Mouse (Mus musculus) left cerebral cortex, postnatal 10 days (tissue): ENCODE measurements around the gene Psmb11. TPM values are rescaled to one million over a fixed set of nuclear protein-coding genes. Genes with fewer than 3 reads are reported as not detected.

Source experiments
- DNase-seq, 2 experiments: peaks; one replicate each; pipeline ENCODE4 v3.0.0; 2021 to 2022; ENCODE audit warnings: low spot score in 2 of 2, mixed read lengths in 1 of 2; ENCODE audit errors: extremely low spot score in 1 of 2
- intact Hi-C: fragments of 180-260 bp; cut with DNase I; formaldehyde crosslinking; loops from one replicate; pipeline ENCODE4 v1.15.1; 2025
- total RNA-seq, 2 experiments: library from RNA; stranded (reverse); gene quantifications; 2 replicates each; pipeline ENCODE4 v1.2.3; 2021

The Psmb11 gene
- total RNA-seq, 2 experiments from 2014 or later, result not detected

DNA sequence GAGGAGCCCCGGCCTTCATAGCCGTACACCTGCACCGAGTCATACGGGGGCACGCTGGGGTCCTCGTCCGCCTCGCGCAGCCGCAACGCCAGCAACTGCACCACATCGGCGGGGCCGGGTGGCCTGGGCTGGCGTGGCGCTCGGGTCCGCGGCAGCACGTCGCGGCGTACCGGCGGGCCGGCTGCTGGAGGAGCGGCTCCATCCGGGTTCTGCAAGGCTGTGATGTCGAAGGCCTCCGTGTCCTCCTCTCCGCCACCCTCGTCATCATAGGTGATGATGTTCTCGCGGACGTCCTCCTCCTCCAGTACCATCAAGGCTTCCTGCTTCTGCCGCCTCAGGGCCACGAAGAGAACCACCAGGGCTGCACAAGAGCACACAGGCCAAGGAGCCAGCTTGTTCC lies 11.0 kb downstream of the Psmb11 start:
- intact Hi-C loops, result no loop called here

DNA sequence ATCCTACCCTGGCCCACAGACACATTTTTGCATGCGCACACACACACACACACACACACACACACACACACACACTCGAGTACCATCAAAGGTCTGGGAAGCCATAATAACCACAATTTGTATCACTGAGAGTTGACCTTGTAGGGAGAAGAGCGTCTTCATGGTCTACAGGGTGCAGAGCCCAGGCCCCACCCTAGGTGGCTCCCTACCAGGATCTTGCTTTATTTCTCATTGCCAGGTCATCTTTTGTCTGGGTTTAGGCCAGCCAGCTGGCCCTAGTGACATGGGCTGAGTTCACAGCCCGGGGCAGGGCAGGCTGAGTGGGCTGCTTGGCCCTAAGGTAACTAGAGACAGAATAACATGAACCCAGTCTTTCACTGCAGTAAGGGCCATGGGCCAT lies 12.9 kb downstream of the Psmb11 start:
- intact Hi-C loops, result no loop called here
- DNase-seq, result no peak

More for the DNA sequence above, 11.0 kb downstream of the Psmb11 start:
- no peak for DNase-seq

DNA sequence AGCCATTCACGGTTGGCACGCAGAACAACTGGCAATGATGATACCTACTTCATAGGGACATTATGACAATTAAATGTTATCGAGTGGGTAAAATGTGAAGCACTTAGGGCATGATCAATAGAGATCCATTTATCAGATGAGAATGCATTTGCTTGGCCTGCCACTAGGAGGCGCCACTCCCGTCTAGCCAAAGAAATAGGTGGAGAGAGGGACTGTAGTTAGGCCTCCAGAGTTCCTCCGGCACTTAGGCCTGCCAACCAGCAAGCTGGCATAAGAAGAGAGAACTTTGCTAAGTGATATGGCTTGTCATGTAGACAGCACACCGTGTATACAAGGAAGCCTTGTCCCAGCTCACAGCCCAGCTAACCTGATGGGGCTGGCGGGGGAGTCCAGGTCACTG lies 15.7 kb downstream of the Psmb11 start:
- peak in 1 of 2 experiments; percentile 57 for DNase-seq
- intact Hi-C loops, result no loop called here

DNA sequence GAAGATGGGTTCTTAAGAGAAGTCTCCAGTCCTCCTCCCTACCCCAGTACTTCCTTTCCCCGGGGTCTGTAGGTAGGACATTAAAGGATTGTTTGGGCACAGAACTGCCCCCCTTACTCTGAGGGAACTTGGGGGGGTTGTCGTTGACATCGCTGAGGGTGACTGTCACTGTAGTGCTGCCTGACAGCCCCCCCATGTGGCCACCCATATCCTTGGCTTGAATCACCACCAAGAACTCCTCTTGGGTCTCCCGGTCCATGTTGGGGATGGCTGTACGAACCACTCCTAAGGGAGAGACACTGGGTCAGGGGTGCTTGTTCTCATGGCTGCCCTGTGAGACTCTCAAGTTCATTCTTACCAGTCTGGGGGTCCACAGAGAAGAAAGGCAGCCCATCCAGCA lies 17.0 kb downstream of the Psmb11 start:
- DNase-seq, result peak in 1 of 2 experiments; percentile 55
- intact Hi-C loops, result no loop called here

DNA sequence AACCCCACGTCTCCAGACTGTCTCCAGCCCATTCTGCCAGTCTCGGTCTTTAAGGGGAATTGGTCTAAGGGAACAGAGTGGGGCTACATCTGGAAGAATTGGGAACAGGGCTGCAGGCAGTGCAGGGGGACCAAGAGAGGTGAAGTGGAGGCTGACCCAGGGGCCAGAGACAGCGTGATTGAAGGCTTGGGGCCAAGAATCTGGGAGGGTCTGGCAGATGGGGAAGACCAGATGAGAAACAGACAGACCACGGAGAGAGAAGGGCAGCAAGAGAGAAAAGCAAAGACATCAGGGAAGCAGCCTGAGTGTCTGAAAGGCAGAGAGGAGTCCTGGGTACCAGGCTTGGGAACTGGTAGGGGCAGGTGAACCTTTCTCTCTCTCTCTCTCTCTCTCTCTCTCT lies 18.9 kb downstream of the Psmb11 start:
- intact Hi-C loops, result loop anchor here (2.0 to 5.0 kb wide), 4 partner anchors 71 to 578 kb away; no protein-coding TSS in a partner anchor
- DNase-seq, result no peak

DNA sequence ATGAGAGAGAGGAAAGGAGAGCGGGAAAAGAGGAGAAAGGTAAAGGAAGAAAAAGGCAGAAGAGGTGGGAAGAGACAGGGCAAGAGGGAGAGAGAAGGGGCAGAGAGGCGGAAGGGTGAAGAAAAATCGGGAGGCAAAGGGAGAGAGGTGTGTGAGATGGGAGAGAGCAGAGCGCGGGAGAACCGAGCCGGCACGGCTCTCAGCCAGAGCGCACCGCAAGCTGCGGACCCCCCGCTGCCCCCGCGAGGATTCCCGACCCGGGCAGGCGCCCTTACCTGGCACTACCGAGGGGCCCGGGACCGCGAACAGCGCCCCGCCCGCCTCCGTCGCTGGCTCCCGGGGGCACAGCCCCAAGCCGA lies 19.7 kb downstream of the Psmb11 start, which contains the start of gene Gm17606:
Gm17606 (plus strand) TSS at position 7 of the 359 bp plus-strand sequence.
- intact Hi-C loops, result loop anchor here (2.0 to 5.0 kb wide), 4 partner anchors 72 to 579 kb away; no protein-coding TSS in a partner anchor
- no peak for DNase-seq

DNA sequence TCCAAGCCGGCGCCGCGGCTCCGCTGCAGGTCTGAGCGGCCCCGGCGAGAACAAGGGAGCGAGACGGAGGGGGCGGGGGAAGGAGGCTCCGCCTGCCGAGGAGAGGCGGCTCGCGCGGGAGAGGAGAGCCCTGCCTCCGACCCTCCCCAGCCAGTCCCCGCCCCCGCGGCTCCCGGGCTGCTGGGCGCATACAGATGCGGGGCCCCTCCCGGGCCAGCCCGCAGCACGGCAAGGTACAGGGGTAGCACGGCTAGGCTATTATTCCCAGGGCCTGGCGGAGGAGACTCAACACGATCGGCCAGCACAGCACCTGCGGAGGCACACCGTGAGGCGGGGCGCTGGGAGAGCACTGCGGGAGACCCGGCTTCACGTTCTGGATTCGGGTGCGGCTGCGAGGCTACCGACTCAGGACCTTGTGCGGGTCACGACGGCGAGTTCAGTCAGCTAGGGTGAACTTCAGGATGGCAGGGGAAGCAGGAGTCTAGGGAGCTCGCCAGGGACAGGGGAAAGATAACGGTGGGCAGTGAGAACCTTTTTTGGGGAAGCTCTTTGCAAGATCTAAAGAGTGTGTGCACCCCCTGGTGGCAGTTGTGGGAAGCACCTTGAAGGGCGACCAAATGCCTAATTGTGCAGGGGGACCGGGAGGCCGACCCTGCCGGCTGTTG lies 20.2 kb downstream of the Psmb11 start, which contains the start of gene Cdh24:
Cdh24 (minus strand) TSS at position 60 of the 665 bp plus-strand sequence.
- DNase-seq, result peak; percentile 84 to 94
- intact Hi-C loops, result loop anchor here (2.0 to 5.0 kb wide), 4 partner anchors 73 to 579 kb away; no protein-coding TSS in a partner anchor

DNA sequence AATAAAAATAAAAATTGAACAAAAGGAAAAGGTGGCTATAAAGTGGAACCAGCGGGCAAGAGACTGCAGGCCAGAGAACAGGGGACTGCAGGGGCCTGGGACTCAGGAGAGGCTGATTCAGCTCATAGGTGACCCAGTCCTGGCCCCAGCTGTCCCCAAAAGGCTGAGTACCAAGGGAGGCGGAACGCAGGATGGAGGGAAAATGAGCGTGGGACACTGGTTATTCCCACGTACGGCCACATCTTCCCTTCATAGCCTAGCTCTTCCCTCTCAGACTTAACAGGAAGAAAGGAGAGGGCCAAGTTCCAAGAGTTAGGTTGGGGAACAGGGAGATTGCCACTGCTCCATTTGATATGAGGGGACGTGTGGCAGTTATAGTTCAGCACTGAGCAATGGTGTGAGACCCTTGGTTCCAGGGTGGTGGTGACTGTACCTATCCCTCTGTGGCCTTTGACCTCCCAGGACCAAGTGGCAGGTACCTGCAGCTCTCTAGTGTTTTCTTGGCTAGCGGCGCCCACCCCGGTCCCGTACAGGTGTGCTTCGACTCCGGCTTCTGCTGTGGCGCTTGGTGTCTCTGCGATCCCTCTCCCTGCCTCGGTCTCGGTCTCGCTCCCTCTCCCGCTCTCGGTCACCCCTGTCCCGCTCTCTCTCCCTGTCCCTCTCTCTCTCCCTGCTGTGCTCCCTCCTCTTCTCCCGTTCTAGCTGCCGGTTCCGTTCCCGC lies 21.2 kb downstream of the Psmb11 start:
- intact Hi-C loops, result loop anchor here (5.0 kb wide), 2 partner anchors 115 to 580 kb away; no protein-coding TSS in a partner anchor

DNA sequence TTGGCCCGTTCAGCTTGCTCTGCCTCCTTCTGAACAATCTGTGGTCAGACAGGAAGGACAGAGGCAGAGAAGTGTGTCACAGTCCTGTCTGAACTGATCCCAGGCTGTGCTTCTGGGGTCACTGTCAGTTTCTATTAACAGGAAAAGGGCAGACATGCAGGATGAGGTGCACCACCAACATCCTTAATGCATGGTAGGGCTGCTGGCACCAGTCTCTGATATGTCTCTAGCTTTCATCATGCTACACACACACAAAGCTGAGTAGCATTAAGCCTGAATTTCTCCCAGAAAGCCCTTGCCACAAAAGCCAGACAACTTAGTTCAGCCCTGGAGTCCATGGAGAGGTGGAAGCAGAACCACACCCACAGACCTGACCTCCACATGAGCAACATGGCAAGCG lies 21.8 kb downstream of the Psmb11 start:
- intact Hi-C loops, result loop anchor here (5.0 kb wide), 2 partner anchors 116 to 581 kb away; no protein-coding TSS in a partner anchor
- DNase-seq, result no peak

More for the DNA sequence above, 21.2 kb downstream of the Psmb11 start:
- DNase-seq, result peak in 1 of 2 experiments; percentile 52

DNA sequence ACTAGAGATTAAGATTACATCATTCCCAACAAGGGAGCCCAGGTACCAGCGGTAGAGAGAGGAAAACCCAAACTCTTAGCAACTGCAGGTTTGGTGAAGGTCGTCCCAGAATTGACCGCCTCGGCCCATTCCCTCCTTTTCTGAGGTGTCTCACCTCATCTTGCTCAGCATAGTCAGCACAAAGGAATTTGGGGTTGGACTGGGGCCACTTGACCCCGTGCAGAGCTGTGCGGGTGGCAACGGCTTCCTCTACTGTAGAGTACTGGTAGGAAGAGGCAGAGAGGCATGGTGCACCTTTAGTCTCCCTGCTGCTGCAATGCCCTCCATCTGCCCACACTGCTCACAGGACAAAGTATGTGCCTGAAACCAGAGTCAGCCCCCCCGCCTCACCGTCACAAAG lies 23.1 kb downstream of the Psmb11 start:
- no peak for DNase-seq
- intact Hi-C loops, result loop anchor here (5.0 kb wide), 2 partner anchors 117 to 582 kb away; no protein-coding TSS in a partner anchor

DNA sequence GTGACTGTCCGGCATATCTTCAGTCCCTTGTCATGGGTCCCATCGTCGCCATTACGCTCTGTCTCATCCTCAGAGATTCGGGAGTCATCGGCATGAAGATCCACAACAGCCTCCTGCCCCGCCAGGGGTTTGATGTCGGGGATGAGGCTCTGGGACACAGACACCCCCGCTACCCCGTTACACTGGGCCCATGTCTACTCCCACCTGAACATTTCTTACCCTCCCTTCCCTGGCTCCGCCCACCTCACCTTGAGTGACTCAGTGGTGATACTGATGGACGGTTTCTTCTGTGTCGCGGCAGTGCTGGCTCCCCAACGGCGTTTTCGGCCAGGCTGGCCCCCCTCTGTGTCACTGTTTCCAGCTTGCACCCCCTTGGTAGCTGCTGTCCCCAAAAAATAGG lies 25.2 kb downstream of the Psmb11 start:
- intact Hi-C loops, result no loop called here

DNA sequence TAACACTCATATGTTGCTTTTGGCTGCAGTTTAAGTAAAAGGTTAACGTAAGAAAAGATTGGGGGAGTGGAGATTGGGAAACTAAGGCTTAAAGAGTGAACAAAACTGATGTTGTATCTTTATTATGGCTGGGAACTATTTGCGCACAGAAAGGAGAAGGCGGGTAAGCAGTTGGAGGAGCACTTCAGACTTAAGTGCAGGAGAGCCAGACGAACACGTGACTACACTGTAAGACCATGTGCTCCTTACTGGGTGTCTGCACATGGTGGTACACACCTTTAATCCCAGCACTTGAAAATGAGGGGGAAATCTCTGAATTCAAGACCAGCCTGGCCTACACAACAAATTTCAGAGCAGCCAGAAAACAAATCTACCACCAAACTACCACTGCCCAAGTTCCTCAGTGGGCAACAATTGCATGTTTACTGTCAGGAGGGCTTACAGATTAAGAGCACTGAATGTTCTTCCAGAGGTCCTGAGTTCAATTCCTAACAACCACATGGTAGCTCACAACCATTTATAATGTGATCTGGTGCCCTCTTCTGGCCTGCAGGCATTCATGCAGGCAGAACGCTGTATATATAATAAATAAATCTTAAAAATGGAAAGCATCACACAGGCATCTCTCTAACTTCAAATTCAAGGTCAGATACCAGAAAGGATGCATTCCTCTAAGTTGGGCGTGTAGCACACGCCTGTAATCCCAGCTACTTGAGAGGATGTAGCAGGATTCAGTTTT lies 25.8 kb downstream of the Psmb11 start:
- DNase-seq, result no peak
- intact Hi-C loops, result no loop called here

More for the DNA sequence above, 25.2 kb downstream of the Psmb11 start:
- DNase-seq, result peak in 1 of 2 experiments; percentile 35

DNA sequence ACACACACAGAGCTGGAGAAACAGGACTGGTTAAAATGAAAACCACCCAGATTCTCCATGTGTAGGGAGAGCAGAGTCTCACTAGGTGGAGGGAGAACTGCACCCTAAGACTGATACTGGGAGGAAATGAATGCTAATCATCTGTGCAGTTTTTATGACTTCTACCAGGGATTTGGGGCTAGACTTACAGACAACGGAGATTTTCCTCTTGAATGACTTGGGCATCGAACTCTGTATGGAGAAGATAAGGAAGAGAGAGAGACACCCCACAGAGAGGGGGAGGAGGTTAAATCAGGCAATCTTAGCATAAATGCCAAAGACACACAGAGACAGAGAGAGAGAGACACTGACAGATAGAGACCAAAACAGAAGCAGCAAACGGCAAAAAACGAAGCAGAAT lies 26.7 kb downstream of the Psmb11 start:
- DNase-seq, result no peak
- intact Hi-C loops, result no loop called here

DNA sequence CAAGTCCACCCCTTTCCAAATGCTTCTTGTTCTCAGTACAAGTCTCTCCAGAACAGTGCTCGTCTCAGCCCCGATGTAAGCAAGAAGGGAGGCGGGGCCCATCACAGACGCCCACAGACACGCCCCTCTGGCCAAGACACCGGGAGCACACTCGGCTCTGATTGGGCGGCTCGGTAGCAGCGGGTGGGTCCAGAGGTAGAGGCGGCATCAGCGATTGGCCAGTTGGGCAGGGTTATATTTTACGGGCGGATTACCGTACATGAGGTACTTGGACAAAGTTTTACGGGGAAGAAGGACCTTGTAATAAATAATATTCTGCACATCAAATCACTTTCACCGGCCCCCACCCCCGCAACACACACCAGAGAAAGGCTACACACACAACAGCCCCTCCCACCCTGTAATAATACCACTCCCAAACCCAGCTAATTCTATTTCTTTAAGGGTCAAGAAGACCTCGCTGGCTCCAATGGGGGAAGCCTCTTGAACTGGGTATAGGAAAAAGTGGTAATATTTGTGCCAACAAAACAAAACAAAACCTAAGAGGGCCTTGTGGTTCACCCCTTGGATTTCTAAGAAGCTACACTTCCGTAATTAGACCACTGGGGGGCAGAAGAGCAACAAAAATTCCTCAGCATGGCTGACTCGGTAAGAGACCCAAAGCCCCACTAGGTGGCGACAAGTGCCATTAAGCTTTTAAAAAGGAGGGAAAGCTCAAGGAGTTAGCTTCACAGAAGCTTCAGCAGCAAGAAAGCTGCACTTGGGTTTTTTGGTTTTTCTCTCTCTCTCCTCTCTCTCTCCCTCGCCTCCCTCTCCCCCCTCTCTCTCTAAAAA lies 29.6 kb downstream of the Psmb11 start:
- intact Hi-C loops, result no loop called here
- peak; percentile 79 to 88 for DNase-seq

DNA sequence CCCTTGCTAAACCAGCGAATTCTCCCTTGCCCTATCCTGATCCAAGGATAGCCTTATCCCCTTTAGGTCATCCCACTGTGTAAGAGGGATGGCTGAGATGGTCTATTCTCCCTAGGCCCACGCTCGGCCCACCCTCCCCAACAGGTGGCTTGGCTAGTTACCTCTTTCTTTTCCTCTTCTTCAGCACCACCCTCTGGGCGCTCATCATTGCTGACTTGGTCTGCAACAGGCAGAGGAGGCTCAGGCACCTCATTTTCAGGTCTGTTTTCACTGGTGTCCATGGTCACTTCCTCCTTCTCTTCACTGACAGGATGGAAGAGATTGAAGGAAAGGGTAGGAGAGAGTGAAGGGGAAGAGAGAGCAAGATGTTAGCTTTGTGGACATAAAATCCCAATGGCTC lies 30.3 kb downstream of the Psmb11 start:
- DNase-seq, result peak in 1 of 2 experiments; percentile 26
- intact Hi-C loops, result no loop called here

DNA sequence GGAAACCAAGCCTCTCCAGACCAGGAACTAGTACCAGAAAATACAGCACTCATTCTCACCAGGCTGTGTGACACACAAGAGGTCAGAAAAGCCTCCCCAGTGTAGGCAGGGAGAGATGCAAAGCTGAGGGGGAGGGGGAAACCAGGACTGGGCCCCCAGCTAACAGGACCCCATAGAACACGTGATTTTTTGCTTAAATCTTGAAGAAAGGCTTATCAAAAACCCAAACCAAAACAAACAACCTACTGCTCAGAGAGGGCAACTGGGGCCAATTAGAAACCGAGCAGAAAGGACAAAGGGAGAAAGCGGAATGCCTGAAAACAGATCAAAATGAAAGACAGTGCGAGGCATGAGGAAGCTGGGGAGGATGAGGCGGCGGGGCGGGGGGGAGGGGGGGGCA lies 31.6 kb downstream of the Psmb11 start:
- DNase-seq, result no peak
- intact Hi-C loops, result no loop called here

DNA sequence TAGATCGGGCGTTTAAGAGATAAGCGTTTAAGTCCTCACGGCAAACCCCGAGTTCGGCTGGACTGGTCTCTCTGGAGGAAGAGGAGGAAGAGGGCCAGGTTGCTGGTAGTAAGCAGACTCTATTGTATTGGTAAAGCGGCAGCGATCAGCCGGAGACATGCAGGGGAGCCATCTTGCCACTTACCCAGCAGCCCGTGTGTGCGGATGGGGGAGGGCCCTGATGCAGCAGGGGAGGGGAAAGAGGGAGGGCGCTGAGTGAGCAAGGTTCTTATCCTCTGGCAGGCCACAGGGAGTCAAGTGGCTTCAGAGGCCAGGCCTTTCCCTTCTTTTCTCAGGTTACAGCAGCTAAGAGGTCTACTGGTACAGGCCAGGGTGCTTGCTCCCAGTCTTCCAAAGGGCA lies 32.3 kb downstream of the Psmb11 start:
- intact Hi-C loops, result no loop called here
- peak; percentile 81 to 90 for DNase-seq

DNA sequence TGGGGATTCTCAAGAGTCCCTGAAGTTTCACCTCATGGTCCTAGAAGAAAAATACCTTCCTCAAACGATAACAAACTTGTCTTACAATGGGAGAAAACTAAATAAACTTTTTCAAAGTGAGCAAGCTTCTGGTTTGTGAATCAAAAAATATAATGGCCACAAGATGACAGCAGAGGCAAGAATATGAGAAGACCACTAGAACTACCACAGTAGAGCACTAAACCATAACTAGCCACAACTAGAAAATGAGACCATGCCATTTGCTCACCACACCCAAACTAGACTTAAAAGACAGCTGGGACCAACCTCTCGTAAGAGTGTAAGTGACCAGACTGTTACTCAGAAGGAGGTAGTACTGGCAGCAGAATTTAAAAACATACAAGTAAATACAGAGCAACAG lies 38.8 kb downstream of the Psmb11 start:
- intact Hi-C loops, result no loop called here
- DNase-seq, result no peak
